Mouse (Mus musculus): ENCODE measurements around the gene Rec114.

- no peak for TF ChIP-seq CTCF (IDR thresholded peaks at IDR 0.05; ENCODE audit: insufficient read depth, low read depth, low read length)
- no peak for TF ChIP-seq POLR2A (IDR thresholded peaks at IDR 0.05; ENCODE audit: insufficient read depth, low read depth, low read length)
Observed at GRCm38 (mm10) chr9:58683372-58683771, 60.4 kb downstream of the Rec114 start.
